Mouse (Mus musculus): ENCODE measurements around the gene Cat.

Cat gene

GRCm38 (mm10) chr2:103436534-103436933 is 48.4 kb downstream of the Cat start:
- DNase-seq (ENCODE audit: low spot score), result no peak

- no peak for DNase-seq (ENCODE audit: low spot score)
Measured at GRCm38 (mm10) chr2:103435110-103435509, 49.9 kb downstream of the Cat start.

GRCm38 (mm10) chr2:103432695-103433275 is 52.2 kb downstream of the Cat start:
- DNase-seq (ENCODE audit: low spot score), result no peak

GRCm38 (mm10) chr2:103430712-103431111 is 54.2 kb downstream of the Cat start:
- DNase-seq (ENCODE audit: low spot score), result no peak

GRCm38 (mm10) chr2:103428356-103428755 is 56.6 kb downstream of the Cat start:
- DNase-seq (ENCODE audit: low spot score), result no peak

GRCm38 (mm10) chr2:103425456-103426063 is 59.4 kb downstream of the Cat start:
- no peak for DNase-seq (ENCODE audit: low spot score)

GRCm38 (mm10) chr2:103424349-103425026 is 60.5 kb downstream of the Cat start:
- DNase-seq (ENCODE audit: low spot score), result peak; percentile 50

GRCm38 (mm10) chr2:103423884-103424283 is 61.1 kb downstream of the Cat start:
- DNase-seq (ENCODE audit: low spot score), result no peak

- no peak for DNase-seq (ENCODE audit: low spot score)
Measured at GRCm38 (mm10) chr2:103420650-103421507, 64.1 kb downstream of the Cat start.

GRCm38 (mm10) chr2:103415774-103416173 is 69.2 kb downstream of the Cat start:
- no peak for DNase-seq (ENCODE audit: low spot score)

GRCm38 (mm10) chr2:103413381-103413780 is 71.6 kb downstream of the Cat start:
- DNase-seq (ENCODE audit: low spot score), result no peak

GRCm38 (mm10) chr2:103411816-103412215 is 73.1 kb downstream of the Cat start:
- DNase-seq (ENCODE audit: low spot score), result no peak

- DNase-seq (ENCODE audit: low spot score), result no peak
Measured at GRCm38 (mm10) chr2:103411348-103411747, 73.6 kb downstream of the Cat start, which contains the start of gene Elf5. Gene Elf5, plus strand, starts transcription at chr2:103411688.

GRCm38 (mm10) chr2:103406239-103406638 is 78.7 kb downstream of the Cat start:
- DNase-seq (ENCODE audit: low spot score), result no peak

Data from ovary, postnatal 36 days (tissue).